Mouse (Mus musculus): ENCODE measurements around the gene Nprl2.
A peak's percentile ranks its signal among the peaks of the same experiment; 100 is the strongest.
"Not testable (repeated sequence)": the region's sequence is repeated elsewhere in the genome, so short reads cannot be mapped to it uniquely, and the experiment has no call there.

Gene Nprl2

DNA sequence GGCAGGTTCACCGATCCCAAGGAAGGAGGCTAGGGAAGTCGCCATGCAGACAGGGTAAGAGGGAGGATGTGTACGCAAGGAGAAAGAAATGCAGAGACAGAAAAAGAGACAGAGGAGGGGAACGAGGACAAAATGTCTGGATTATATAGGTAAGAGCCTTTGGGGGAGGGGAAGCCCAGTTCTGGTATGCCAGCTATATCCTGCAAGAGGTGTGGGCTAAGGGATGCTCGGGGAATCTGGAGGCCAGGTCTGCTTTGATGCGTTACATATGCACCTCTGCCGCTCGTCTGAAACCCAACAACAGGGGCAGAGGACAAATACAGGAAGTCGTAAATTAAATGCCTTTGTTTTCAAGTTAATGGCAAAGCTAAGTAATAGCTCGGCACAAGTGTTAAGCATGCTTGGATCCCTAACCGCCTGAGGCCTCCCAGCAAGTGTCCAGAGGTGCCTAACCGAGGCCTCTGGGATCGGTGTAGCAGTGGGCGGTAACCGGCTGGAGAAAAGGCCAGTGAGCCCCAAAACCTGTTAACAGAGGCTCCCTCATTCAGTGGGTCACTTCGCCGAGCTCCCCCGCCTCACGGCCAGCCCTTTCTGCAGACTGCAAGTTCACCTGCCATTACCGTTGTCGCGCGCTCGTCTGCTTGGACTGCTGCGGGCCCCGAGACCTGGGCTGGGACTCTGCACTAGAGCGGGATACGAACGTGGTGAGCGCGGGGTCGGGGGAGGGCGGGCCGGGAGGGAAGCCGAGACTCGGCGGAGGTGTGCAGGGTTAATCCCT, 11.7 kb downstream of the Nprl2 start:
- DNase-seq (ENCODE audit: low spot score in 2 of 2) = peak in 1 of 2 experiments; percentile 41

DNA sequence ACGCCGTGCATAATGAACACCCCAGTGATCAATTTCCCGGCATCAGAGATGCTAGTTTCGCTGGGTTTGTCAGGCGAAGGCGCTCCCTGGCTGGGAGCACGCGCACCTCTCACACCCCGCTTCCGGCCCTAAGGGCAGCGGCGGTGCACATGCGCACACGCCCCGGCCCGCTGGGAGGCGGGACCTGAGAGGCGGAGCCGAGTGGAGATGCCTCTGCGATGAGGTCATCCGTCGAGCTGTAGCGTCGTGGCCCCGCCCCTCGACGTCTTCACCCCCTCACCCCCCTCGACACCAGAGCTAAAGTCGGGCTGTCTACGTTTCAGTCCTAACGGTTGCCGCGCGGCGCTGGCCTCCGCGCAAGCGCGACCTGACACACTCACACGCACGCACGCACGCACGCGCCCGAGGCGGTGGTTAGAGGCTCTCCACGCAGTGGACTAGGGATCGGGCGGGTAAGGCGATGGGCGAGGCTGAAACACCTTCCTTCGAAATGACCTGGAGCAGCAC, 12.3 kb downstream of the Nprl2 start:
- peak; percentile 90 to 92 for DNase-seq (ENCODE audit: low spot score in 2 of 2)

DNA sequence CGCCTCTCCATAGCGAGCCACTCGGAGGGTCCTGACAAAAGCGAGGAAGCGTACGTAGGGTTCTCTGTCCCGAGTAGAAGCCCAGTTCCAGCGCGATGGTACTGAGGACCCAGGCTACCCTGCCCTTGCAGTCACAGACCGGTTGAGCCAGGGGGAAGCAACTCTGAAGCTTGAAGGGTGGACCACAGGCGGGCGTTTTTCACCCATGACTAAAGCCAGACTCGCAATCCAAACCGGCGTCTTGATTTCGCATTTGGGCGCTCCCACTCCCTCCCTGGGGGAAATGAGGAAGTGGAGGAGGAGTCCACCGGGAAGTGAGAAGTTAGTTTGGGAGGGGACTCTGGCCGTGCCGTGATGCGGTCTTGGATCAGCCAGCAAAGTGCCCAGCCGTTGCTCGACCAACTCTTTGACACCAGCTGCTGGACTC, 13.0 kb downstream of the Nprl2 start:
- DNase-seq (ENCODE audit: low spot score in 2 of 2) = peak in 1 of 2 experiments; percentile 40

DNA sequence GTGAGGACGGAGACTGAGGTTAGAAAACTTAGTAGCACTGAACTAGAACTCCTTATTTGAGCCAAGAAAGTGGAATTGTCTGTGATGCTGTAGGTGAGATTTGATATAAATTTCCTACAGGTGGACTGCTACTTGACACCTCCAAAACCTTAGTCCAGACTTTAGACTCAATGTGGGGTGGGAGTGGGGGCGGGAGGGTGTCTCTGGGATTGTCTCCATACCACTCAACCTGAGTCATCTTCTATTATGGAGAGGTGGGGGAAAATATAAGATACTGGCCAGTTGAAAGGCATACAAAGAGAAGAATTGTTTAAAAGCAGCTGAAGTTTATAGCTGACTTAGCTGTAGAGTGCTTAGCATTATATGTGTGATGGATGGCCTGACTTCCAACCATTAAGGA, 13.7 kb downstream of the Nprl2 start:
- DNase-seq (ENCODE audit: low spot score in 2 of 2) = no peak

DNA sequence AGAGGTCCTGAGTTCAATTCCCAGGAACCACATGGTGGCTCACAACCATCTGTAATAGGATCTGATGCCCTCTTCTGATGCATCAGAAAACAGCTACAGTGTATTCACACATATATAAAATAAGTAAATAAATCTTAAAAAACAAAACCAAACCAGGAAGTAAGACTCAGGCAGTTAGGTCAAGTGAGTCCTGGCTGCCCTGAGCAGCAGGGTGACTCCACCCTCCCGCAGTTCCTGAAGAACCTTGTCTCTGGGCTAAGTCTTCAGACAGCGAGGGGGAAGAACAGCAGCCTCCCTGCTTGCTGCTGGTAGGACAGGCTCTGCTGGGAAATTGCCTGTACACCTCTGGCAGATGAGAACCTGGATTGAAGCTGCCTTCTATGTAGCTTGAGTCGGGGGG, 14.3 kb downstream of the Nprl2 start:
- DNase-seq (ENCODE audit: low spot score in 2 of 2) = no peak

DNA sequence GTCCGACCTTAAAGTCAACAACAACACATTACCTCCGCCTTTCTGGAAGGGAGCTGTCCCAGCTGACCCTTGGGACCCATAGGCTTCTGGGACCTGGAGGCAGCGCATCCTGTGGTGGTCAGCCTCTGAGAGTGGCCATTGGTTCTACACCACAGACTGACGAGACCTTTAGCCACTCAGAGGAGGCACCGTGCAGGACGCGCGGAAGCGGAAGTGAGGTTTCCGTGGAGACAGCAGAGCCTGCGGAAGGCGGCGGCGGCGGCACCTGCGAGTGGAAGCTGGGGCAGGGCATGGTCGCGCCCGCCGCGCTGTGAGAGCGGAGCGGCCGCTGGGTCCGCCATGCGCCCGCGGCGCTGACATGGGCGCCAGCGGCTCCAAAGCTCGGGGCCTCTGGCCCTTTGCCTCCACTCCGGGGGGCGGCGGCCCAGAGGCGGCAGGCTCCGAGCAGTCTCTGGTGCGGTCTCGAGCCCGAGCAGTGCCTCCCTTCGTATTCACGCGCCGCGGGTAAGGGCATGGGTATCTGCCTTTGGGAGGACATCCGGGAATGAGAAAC, 21.1 kb downstream of the Nprl2 start, which contains the start of gene Tusc2:
TSS of gene Tusc2 (plus strand) at position 227 of the 553 bp plus-strand sequence.
- DNase-seq (ENCODE audit: low spot score in 2 of 2) = peak; percentile 83 to 89

DNA sequence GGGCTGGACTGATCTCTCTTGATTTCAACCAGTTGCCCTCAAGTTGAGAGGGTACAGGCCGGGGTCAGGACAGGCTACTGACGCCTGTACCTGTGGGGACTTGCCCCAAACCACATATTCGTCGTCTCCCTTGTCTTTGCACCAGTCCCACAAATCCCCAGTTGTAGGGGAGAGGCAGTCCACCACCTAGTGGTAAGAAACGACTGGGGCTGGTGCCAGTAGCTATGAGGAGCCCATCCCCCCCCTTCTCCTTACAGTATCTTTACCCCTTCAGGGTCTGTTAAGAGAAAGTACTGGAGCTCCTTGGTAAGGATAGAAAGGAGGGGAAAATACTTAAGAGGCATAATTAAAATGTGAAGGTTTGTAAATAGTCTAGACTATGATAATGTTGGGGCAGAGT, 23.5 kb downstream of the Nprl2 start:
- not testable (repeated sequence) for DNase-seq (ENCODE audit: low spot score in 2 of 2)

DNA sequence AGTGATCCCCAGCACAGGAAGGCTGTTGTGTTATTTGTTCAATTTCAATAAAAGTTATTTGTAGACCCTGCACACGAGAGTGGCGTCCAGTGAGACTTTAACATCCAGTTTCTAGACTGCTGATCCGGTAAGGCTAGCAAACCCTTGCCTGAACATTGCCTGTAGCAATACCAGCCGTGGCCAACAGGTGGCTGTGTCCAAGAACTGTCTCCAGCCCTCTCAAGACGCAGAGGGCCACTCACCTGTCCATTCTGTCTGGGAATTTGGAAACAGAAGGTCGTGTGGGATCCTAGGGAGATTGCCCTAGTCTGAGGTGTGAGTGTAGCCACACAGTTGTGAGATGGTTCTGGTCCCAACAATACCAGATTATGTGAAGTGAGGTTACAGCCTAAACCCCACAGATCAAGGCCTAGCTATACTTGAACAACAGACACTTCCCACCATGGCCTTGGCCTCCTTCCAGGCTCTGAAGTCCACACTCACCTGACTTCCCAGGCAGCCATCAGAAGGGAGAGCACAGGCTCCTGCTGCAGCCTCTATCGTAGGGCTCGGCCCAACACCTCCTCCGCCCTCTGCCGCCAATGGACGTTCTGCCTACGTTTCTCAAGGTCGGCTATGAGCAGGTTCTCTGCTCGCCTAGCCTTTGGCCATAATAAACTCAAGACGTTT, 24.1 kb downstream of the Nprl2 start:
- DNase-seq (ENCODE audit: low spot score in 2 of 2) = peak; percentile 81 to 87

DNA sequence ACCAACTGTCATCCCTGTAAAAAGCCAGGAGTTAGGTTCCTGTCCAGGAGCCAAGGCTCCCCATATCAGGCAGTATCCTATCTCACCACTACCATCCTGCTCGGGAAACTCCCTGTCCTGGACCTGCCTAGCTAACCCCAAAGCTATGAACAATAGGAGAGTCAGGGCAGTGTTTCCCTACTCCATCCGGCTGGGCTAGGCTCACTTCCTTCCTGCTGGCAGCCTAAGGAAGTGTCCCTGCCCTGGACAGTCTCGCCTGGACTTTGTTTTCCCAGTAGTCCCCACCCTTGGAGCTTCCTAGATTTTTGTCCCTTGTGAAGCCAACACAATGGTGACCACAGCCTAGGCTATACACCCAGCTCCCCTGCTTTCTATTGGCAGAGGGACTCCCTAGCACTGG, 24.8 kb downstream of the Nprl2 start:
- DNase-seq (ENCODE audit: low spot score in 2 of 2) = no peak

DNA sequence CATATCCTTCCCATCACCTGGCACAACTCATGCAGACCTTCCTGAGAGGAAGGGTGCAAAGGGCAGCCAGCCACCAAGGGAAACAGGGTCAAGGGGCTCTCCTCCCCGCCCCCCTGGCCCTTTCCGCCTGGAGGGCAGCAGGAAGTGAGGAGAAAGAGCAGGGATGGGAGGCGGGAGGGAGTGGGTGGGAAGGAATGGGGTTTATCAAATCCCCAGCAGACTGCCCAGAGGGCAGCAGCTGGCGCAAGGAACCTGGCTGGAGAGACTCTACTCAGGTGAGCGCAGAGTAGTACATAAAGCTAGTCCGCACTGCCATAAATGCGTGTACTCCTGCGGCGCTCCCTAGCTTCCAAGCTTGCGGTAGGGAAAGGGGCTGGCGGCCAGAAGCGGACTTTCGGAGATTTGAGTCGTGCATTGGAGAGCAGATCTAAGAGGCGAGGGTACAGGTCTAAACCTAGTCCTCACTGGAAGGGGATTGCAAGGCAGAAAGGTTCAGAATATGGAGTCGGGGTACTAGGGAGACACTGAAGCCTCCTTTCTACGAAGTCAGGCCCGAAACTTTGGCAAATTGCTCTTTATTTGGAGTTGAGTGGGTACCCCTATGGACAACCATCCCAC, 25.8 kb downstream of the Nprl2 start, which contains the start of gene Hyal2:
TSS of gene Hyal2 (plus strand) at position 244 of the 618 bp plus-strand sequence.
- DNase-seq (ENCODE audit: low spot score in 2 of 2) = no peak

DNA sequence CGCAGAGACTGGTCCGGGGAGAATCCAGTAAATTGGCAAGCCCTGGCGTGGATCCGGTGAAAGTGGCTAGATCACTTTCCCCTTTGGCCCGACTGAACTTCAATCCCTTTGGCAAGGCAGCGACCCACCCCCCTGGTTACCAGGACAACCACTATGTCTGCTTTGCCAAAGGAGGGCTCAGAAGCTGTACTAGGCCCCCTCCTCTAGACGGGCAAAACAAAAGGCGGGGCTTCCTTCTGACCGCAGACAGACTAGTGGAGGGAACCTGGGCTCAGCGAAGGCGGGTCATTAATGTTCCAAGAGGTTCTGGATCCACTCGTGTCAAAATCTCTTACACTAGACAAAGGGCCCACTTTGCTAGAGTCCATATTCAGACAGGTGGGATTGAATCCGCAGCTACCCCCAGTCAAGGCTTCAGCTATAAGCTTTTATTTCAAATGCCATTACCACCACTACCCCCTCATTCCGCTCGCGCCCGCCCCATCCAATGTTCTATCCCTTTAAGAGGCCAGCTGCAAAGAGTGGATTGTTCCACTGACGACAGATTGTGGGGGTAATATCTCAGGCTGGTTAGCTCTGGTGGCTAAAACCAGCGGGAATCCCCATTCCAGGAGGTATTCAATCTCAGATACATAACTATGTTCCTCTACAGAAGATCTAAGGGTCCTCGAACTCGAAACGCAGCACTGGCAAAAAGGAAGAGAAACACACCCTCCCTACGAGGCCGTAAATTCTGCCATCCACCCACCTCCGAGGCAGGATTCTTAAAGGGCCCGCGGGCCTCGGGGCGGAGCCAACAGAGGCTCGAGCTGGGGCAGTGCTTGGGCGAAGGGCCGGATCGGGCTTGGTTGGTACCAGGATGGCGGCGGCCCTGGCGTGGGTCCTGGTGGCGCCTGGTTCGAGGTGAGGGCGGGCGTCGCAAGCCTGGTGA, 26.6 kb downstream of the Nprl2 start:
- peak; percentile 69 to 77 for DNase-seq (ENCODE audit: low spot score in 2 of 2)

DNA sequence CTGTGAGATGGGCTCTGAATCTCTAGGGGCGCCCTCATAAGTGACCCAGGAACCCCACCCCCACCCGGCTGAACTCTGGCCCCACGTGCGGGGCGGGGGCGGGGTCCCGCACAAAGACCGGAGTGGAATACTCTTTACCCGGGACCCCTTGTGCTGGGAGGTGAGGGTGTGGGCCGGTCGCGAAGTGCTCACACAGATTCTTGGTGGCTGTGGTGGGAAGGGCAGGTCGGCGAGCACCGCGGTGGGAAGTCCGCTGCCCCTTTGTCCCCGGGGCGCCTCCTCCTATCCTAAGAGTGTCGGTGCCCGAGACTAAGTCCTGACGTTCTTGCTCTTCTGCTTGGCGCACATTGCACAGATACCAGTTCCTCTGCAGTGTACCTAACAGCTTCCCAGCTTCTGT, 27.2 kb downstream of the Nprl2 start:
- DNase-seq (ENCODE audit: low spot score in 2 of 2) = no peak

DNA sequence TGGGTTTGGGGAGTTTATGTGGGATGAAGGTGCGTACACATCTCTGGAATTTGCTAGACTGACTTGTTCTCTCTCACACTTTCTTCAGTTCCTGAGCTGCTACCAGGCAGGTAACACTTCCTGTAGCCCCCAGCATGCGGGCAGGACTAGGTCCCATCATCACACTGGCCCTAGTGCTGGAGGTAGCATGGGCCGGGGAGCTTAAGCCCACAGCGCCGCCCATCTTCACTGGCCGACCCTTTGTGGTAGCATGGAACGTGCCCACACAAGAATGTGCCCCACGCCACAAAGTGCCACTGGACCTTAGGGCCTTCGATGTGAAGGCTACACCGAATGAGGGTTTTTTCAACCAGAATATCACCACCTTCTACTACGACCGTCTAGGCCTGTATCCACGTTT, 28.0 kb downstream of the Nprl2 start:
- DNase-seq (ENCODE audit: low spot score in 2 of 2) = no peak

DNA sequence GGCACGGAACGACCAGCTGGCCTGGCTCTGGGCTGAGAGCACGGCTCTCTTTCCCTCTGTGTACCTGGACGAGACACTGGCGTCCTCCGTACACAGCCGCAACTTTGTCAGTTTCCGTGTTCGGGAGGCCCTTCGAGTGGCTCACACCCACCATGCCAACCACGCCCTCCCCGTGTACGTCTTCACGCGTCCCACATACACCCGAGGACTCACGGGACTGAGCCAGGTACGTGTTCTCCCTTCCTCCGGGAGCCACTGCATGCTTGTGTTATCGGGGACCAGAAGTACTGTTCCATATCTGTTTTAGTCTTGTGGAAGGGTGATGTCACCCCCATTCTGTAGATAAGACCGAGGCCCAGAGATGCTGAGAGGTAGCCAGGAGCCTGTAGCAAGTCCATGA, 28.8 kb downstream of the Nprl2 start:
- DNase-seq (ENCODE audit: low spot score in 2 of 2) = no peak

DNA sequence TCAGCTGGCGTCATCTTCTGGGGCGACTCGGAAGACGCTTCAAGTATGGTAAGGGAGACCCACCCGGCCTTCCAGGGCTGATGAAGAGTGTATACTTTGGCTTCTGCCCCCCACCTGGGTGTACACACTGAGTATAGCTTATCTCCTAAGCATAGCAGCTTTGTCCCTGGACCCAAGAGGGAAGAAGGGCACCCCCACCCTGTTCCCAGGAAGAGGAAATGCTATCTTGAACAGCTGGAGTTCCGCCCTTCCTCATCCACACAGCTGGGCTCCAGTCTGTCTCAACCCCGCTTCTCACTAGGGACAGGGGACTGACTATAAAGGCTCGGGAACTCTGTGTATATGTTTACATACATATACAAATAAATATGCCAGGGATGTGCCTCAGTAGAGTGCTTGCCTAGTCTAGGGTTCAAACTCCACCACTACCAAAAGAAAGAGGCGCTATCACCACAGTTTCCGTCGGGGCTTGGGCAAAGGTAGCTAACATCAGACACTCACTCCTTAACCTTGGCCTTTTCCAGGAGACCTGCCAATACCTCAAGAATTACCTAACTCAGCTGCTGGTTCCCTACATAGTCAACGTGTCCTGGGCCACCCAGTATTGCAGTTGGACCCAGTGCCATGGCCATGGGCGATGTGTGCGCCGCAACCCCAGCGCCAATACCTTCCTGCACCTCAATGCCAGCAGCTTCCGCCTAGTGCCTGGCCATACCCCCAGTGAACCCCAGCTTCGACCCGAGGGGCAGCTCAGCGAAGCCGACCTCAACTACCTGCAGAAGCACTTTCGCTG, 29.7 kb downstream of the Nprl2 start:
- no peak for DNase-seq (ENCODE audit: low spot score in 2 of 2)

DNA sequence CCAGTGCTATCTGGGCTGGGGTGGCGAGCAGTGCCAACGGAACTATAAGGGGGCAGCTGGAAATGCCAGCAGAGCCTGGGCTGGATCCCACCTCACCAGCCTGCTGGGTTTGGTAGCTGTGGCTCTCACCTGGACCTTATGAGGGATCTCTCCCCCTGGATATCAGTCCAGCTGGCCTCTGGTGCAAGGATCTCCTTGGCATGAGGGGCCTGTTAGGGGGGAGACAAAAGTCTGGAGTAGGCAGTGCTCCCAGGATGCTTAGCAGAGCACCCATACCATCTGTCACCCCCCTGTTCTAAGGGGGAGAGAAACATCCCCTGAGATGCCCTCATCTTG, 30.3 kb downstream of the Nprl2 start:
- DNase-seq (ENCODE audit: low spot score in 2 of 2) = no peak

DNA sequence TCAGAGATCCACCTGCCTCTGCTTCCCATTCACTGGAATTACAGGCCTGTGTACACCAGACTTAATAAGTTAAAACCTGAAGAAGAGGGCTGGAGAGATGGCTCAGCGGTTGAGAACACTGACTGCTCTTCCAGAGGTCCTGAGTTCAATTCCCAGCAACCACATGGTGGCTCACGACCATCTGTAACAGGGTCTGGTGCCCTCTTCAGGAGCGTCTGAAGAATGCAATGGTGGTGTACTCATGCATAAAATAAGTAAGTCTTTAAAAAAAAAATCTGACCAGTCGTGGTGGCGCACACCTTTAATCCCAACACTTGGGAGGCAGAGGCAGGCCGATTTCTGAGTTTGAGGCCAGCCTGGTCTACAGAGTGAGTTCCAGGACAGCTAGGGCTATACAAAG, 31.7 kb downstream of the Nprl2 start:
- not testable (repeated sequence) for DNase-seq (ENCODE audit: low spot score in 2 of 2)

DNA sequence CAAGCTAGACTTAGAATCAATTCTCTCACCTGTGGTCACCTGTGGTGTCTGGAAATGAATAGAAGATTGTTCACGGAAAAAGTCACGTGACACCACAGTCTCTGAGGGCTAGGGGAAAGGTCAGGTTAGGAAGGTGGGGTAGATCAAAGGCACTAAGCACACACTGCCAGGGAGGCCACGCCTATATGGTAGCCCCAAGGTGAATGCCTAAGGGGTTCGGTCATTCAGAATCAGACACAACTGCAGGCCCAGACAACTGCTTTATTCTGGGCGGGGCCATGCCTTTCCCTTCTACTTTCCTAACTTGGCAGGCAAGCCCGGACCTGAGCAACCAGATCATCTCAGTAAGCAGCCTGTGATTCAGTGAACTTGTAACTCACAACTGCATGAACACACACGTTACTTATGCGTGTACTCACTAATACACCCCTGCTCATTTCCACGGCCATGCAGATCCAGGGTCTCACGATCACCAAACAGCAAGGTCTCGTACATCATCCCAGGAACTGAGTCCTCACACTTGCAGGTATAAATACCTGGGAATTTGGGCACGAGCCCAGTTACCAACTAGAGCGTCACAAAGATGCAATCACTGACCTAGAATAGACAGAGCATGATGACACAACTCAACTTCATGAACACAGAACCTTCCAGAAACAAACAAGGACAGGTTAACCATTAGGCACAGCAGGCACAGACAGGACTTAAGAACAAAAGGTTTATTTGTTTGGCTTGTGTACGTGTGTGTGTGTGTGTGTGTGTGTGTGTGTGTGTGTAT, 33.7 kb downstream of the Nprl2 start:
- no peak for DNase-seq (ENCODE audit: low spot score in 2 of 2)

DNA sequence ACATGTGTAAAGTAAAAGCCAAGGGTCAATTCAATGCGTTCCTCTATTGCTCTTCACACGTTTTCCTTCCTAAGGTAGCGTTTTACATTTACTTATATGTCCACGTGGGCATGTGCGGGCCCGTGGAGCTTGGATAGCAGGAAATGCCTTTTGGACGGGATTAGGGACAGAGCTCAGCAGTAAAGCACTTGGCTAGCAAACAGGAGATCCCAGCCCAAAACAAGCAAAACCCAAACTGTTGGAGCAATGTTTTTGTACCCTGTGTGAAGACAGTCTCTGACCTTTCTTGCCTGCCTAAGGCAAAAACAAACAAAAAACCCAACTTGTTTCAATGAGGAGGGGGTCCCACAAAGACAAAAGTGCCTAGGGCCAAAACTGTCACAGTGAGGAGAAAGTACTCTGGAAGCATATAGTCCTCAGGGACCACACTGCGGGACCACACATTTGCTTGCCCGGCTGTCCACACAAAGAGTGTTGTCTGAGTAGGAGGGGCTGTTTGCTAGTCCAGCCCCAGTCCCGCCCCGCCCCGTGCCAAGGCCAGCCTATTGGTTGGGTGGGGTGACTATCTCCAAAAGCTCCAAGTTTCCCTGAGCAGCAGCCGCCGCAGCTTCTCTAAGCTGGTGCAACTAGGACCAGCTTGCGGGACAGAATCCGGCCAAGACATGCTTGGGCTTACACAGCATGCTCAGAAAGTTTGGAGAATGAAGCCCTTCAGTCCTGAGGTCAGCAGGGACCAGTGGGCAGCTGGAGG, 34.5 kb downstream of the Nprl2 start, which contains the start of gene Hyal1:
TSS of gene Hyal1 (plus strand) at position 571 of the 751 bp plus-strand sequence.
- DNase-seq (ENCODE audit: low spot score in 2 of 2) = peak; percentile 51 to 56
